Mouse (Mus musculus) limb, embryonic 14.5 days (tissue): Measurements from ENCODE around the gene Usp9x. TPM values are rescaled to one million over a fixed set of nuclear protein-coding genes. Genes with fewer than 3 reads are reported as not detected.

ENCODE experiments used
- ATAC-seq: fragments of 200-750 bp; cut with Nextera tagmentation; 2 replicates; pipeline ENCODE4 v1.8.0; 2017; ENCODE audit warnings: low read depth, moderate number of reproducible peaks, moderate TSS enrichment; ENCODE audit not compliant: low FRiP score
- DNase-seq: peaks from one replicate; pipeline ENCODE4 v3.0.0-alpha.2; 2015; ENCODE audit warnings: low spot score
- H3K27ac ChIP-seq: fragments of 300-500 bp; sonication (generic); replicated peaks from 2 replicates; pipeline ENCODE4 v1.5.1; 2014; ENCODE audit warnings: low read depth, mild to moderate bottlenecking, low read length, moderate library complexity, mixed read lengths
- H3K27me3 ChIP-seq: fragments of 300-500 bp; sonication (generic); 2 replicates; pipeline ENCODE4 v1.6.1; 2014; ENCODE audit warnings: low read length, mixed read lengths; ENCODE audit not compliant: control insufficient read depth, insufficient read depth
- H3K36me3 ChIP-seq: fragments of 300-500 bp; sonication (generic); 2 replicates; pipeline ENCODE4 v1.6.1; 2014; ENCODE audit warnings: mild to moderate bottlenecking, low read length, moderate library complexity, mixed read lengths; ENCODE audit not compliant: control insufficient read depth, insufficient read depth
- H3K4me1 ChIP-seq: fragments of 300-500 bp; sonication (generic); 2 replicates; pipeline ENCODE4 v1.6.1; 2014; ENCODE audit warnings: antibody characterized with exemption, low read length, mixed read lengths; ENCODE audit not compliant: control insufficient read depth, insufficient read depth
- H3K4me2 ChIP-seq: fragments of 300-500 bp; sonication (generic); replicated peaks from 2 replicates; pipeline ENCODE4 v1.6.1; 2014; ENCODE audit warnings: low read depth, mild to moderate bottlenecking, low read length, moderate library complexity; ENCODE audit not compliant: severe bottlenecking
- H3K4me3 ChIP-seq: fragments of 300-500 bp; sonication (generic); replicated peaks from 2 replicates; pipeline ENCODE4 v1.5.1; 2014; ENCODE audit warnings: low read length
- H3K9ac ChIP-seq: fragments of 300-500 bp; sonication (generic); 2 replicates; pipeline ENCODE4 v1.6.1; 2014; ENCODE audit warnings: mild to moderate bottlenecking, low read depth, low read length, moderate library complexity; ENCODE audit not compliant: severe bottlenecking
- H3K9me3 ChIP-seq: fragments of 300-500 bp; sonication (generic); 2 replicates; pipeline ENCODE4 v1.6.1; 2016; ENCODE audit warnings: low read length; ENCODE audit not compliant: control insufficient read depth
- POLR2A ChIP-seq: fragments of 200-500 bp; IDR thresholded peaks from 2 replicates; pipeline ENCODE4 v1.8.0; 2012; ENCODE audit warnings: inconsistent platforms, mild to moderate bottlenecking, moderate library complexity, borderline replicate concordance; ENCODE audit not compliant: insufficient read depth, insufficient read length; ENCODE audit errors: extremely low read depth
- WGBS: fragments of 180-500 bp; shearing (Covaris S2); extraction: QIAGEN DNeasy Blood & Tissue Kit; methylation state at CpG from one replicate; pipeline ENCODE4 v1.1.7; 2014; 5-methylcytosine and 5-hydroxymethylcytosine counted together
- polyA plus RNA-seq, 2 experiments: library from polyadenylated mRNA; depleted of rRNA in 1 of 2; stranded (reverse) in 1 of 2; unstranded in 1 of 2; fragments of >200 nt; fragmentation: Nextera tagmentation in 1 of 2; extraction: Ambion mirVana in 1 of 2; gene quantifications; 2 replicates each; pipeline versions ENCODE4 v1.2.1 to v1.2.3; 2012 to 2014

Gene Usp9x
- polyA plus RNA-seq, 2 experiments: 38.2 to 58.4 TPM

DNA sequence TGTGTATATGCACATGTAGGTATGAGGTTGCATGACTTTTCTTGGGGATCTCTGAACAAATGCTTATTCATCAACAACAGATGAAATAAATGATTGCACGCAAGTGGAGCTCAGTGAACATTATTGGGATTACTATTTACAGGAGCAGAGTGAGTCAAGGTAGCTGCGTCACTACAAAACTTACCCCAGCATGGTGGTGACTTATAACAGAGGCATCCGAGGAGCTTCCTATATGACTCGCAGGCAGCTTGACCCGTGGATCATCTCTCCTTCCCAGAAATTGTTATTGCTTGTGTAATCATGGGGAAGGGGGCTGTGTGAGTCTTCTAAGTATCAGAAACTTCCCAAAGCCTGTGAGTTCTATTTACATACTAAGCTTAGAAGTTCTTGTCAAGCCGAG lies 41.3 kb upstream of the Usp9x start:
- no peak overlapping the region for H3K4me2 ChIP-seq
- DNase-seq (no peak), ATAC-seq (no peak)
- TF ChIP-seq POLR2A: no peak
- H3K36me3 ChIP-seq: no peaks in the 10 kb centered on the region
- H3K27me3 ChIP-seq: no peaks in the 10 kb centered on the region
- H3K9me3 ChIP-seq: no peaks in the 10 kb centered on the region
- H3K9ac ChIP-seq: no peak overlapping the region
- no peak overlapping the region for H3K4me3 ChIP-seq
- no peak overlapping the region for H3K27ac ChIP-seq
- 91% methylated on average over 6 of the region's 6 CpGs for WGBS
- H3K4me1 ChIP-seq: no peaks in the 10 kb centered on the region

DNA sequence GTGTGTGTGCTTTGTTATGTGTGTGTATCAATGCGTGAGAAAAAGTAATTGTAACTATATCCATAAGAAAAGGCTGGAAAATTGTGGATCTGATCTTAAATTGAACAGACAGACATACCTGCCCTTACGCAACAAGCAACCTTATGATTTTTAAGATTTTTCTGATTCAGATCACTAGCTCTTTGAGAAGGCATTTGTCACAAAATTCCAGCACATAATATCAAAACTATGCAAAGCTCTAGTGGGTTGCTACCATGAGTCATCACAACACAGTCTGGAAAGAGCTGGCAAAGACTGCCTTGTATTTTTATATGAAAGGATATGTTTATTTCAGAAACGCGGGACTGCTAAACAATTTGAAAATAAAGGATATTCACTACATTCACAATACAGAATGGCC lies 34.2 kb upstream of the Usp9x start:
- no peak for TF ChIP-seq POLR2A
- no peak overlapping the region for H3K27ac ChIP-seq
- H3K9me3 ChIP-seq: no peaks in the 10 kb centered on the region
- H3K4me3 ChIP-seq: no peak overlapping the region
- no peak overlapping the region for H3K4me2 ChIP-seq
- ATAC-seq (no peak), DNase-seq (no peak)
- no peaks in the 10 kb centered on the region for H3K27me3 ChIP-seq
- H3K9ac ChIP-seq: no peak overlapping the region
- 90% methylated on average over 4 of the region's 4 CpGs for WGBS
- no peaks in the 10 kb centered on the region for H3K4me1 ChIP-seq
- no peaks in the 10 kb centered on the region for H3K36me3 ChIP-seq

DNA sequence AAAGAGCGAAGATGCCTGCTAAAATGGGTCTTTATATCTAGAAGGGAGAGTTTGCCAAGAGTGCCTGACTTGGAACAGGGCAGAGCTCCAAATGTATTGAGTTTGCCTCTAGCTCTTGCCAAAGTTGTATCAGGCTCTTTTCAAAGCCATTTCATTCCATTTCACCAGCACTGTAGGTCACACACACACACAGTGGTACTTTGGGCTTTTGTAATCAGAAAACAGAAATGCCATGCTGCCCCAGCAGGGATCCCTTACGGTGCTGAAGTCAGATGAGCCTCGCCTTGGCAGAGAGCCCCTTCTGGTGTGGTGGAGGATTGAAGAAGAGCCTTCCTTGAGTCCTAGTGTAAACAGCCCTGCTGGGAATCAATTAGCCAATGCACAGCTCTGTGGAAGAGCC lies 32.1 kb upstream of the Usp9x start:
- Histone ChIP-seq H3K9me3 (no peaks in the 10 kb centered on the region), H3K9ac (no peak overlapping the region), H3K36me3 (no peaks in the 10 kb centered on the region), H3K4me3 (no peak overlapping the region), H3K4me2 (no peak overlapping the region), H3K27ac (no peak overlapping the region), H3K4me1 (no peaks in the 10 kb centered on the region), H3K27me3 (no peaks in the 10 kb centered on the region)
- WGBS: 48% methylated on average over 3 of the region's 3 CpGs
- DNase-seq (no peak), ATAC-seq (no peak)
- TF ChIP-seq POLR2A: no peak

DNA sequence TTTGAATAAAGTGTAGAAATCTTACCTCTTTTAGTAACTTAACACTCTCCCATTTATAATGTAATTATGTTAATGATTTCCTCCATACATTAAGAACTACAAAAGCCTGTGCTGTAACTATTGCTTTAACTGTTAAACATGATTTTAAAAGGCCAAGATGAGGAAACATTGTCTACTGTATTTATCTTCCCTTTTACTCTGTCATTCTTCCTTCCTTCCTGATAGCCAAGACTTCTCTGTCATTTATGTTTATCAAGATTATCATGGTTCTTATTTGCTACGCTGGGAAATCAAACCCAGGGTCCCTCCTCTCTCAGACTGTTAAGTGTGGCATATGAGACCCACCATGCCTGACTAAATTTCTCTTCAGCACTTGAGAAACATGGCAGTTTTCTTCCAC lies 30.9 kb upstream of the Usp9x start:
- no peak for TF ChIP-seq POLR2A
- no peaks in the 10 kb centered on the region for H3K9me3 ChIP-seq
- no peaks in the 10 kb centered on the region for H3K27me3 ChIP-seq
- H3K4me3 ChIP-seq: no peak overlapping the region
- no peak overlapping the region for H3K9ac ChIP-seq
- no peak for ATAC-seq
- no peaks in the 10 kb centered on the region for H3K4me1 ChIP-seq
- 50% methylated on average over 1 of the region's 1 CpGs for WGBS
- no peak for DNase-seq
- no peak overlapping the region for H3K27ac ChIP-seq
- H3K36me3 ChIP-seq: no peaks in the 10 kb centered on the region
- H3K4me2 ChIP-seq: no peak overlapping the region

DNA sequence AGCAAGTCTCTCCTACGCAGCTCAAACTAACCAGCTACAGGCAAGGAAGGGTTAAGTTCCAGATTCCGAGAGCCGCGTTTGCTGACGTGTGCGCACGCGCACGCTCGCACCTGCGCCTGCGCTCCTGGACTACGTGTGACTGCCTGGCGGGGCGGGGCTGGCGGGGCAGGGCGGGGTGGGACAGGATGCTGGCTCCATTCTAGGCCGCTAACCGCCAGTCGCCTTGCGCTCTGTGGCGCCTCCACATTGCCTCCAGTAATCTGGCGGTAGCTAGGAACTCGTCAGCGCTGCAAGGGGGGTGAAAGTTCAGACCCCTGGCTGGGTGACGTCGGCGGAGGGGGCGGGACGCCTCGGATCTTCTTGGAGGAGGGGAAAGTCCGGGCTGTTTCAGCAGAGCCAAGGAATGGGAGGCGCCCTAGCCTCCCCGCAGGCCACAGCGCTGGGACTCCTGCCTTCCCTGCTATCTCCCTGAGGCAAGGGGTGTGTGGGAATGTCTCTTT lies 29.6 kb upstream of the Usp9x start:
- no peaks in the 10 kb centered on the region for H3K9me3 ChIP-seq
- peak overlapping the region; percentile 46 for H3K4me2 ChIP-seq
- peak; percentile 98 for ATAC-seq
- H3K4me1 ChIP-seq: no peaks in the 10 kb centered on the region
- H3K27ac ChIP-seq: peak overlapping the region; percentile 81
- H3K27me3 ChIP-seq: no peaks in the 10 kb centered on the region
- WGBS: 9% methylated on average over 32 of the region's 35 CpGs
- no peaks in the 10 kb centered on the region for H3K36me3 ChIP-seq
- TF ChIP-seq POLR2A: peak; percentile 51; the same call in 1 of the 2 replicates
- peak overlapping the region; percentile 54 for H3K9ac ChIP-seq
- DNase-seq: peak; percentile 93
- H3K4me3 ChIP-seq: peak overlapping the region; percentile 40

DNA sequence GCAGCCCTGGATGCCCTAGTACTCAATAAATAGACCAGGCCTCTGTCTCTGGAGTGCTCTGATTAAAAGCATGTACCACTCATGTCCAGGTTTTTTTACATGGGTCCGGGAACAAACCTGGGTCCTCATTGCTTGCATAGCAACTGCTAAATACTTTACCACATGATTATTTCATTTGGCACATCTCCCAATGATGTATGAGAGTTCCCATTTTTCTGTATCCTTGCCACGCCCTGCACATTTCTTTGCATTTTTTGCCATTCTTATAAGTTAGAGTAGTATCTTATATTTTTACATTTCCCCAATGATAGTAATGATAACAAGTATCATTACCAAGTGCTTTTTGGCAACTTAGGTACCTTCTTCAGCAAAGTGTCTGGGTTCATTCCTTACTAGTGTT lies 27.5 kb upstream of the Usp9x start:
- H3K9me3 ChIP-seq: no peaks in the 10 kb centered on the region
- DNase-seq (no peak), ATAC-seq (no peak)
- no peaks in the 10 kb centered on the region for H3K4me1 ChIP-seq
- H3K27ac ChIP-seq: no peak overlapping the region
- H3K27me3 ChIP-seq: no peaks in the 10 kb centered on the region
- 84% methylated on average over 2 of the region's 2 CpGs for WGBS
- no peak overlapping the region for H3K9ac ChIP-seq
- H3K36me3 ChIP-seq: no peaks in the 10 kb centered on the region
- TF ChIP-seq POLR2A: no peak
- no peak overlapping the region for H3K4me2 ChIP-seq
- H3K4me3 ChIP-seq: no peak overlapping the region
